Mouse (Mus musculus): ENCODE measurements around the gene Cbfa2t2. TPM values are rescaled to one million over a fixed set of nuclear protein-coding genes. Genes with fewer than 3 reads are reported as not detected.

The Cbfa2t2 gene
- total and polyA plus RNA-seq, 2 experiments: 4.3 to 7.3 TPM

DNA sequence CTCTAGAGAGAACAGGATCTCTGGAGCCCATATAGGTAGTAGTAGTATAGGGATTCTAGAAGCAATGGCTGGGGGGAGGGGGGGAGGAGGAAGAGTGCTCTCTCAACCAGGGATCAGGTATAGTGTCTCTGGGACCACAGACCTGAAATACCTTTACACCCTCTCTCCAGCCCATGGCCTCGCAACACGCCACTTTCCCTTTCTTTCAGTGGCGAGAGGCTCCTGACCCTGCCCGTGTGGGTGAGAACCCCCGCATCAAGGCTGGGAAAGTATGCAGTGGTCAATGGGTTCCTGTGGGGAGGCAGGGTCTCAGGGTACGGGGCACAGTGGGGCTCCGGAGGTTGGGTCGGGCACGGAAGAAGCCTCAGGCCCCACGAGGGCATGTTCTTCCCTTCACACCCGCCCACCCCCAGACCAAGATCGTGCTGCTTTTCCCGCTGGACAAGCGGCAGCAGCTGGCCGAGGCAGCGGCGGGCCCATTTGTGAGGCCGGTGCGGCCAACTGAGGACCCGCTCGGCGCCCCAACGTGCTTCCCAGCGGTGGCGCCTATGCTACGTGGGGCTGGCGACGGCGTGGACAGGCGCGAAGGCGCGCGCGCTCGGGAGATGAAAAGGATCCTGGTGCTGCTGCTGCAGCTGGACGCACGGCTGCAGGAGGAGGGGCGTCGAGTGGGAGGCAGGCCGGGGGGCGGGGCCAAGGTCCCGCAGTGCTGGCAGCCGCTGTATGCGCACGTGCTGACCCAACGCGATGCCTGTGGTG is 113.0 kb downstream of the Cbfa2t2 start:
- Histone ChIP-seq H3K36me3 (ENCODE audit: control insufficient read depth, insufficient read depth, low read length) (no peaks in the 10 kb centered on the region), H3K79me2 (ENCODE audit: control insufficient read depth, insufficient read depth, low read length) (no peaks in the 10 kb centered on the region), H3K4me1 (ENCODE audit: control insufficient read depth, insufficient read depth, low read length) (peaks cover 5% of the 10 kb centered on the region), H3K9ac (ENCODE audit: low read depth, low read length) (peak overlapping the region; percentile 47), H3K27ac (replicated peaks; ENCODE audit: insufficient read depth, low read depth, low read length) (no peak overlapping the region), H3K27me3 (ENCODE audit: control insufficient read depth, insufficient read depth, low read length) (peaks cover 9% of the 10 kb centered on the region), H3K4me3 (ENCODE audit: insufficient read depth, low read depth, low read length) (peak overlapping the region; percentile 49; the same call in 1 of the 2 replicates)
- TF ChIP-seq CTCF (IDR thresholded peaks at IDR 0.05; ENCODE audit: low read depth, low read length) (no peak), POLR2A (IDR thresholded peaks at IDR 0.05; ENCODE audit: extremely low read depth, insufficient read depth, low read length) (no peak)
- peak; percentile 20 for DNase-seq (ENCODE audit: extremely low read depth, low read depth, low spot score)
- 5% methylated on average over 48 of the region's 48 CpGs for WGBS

DNA sequence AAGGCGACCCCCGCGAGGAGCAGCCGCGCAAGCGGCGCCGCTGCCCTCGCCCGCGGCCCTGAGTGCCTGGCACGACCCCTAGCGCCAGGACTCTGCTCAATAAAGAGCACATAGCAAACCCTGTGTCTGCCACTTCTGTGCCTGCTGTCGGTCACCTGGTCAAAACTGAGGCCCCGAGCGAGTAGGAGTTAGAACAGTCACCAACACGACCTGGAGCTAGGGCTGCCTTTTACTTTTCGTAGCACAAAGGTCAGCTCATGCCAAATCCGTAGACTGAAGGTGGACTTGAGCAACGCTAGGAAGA is 113.6 kb downstream of the Cbfa2t2 start:
- H3K4me1 ChIP-seq (ENCODE audit: control insufficient read depth, insufficient read depth, low read length): peaks cover 5% of the 10 kb centered on the region
- no peak for TF ChIP-seq POLR2A (IDR thresholded peaks at IDR 0.05; ENCODE audit: extremely low read depth, insufficient read depth, low read length)
- TF ChIP-seq CTCF (IDR thresholded peaks at IDR 0.05; ENCODE audit: low read depth, low read length): no peak
- no peak overlapping the region; the same call in 1 of the 2 replicates for H3K9ac ChIP-seq (ENCODE audit: low read depth, low read length)
- peak overlapping the region; percentile 49; the same call in 1 of the 2 replicates for H3K4me3 ChIP-seq (ENCODE audit: insufficient read depth, low read depth, low read length)
- WGBS: 16% methylated on average over 20 of the region's 20 CpGs
- H3K27me3 ChIP-seq (ENCODE audit: control insufficient read depth, insufficient read depth, low read length): peaks cover 9% of the 10 kb centered on the region
- no peaks in the 10 kb centered on the region for H3K79me2 ChIP-seq (ENCODE audit: control insufficient read depth, insufficient read depth, low read length)
- H3K27ac ChIP-seq (replicated peaks; ENCODE audit: insufficient read depth, low read depth, low read length): no peak overlapping the region
- DNase-seq (ENCODE audit: extremely low read depth, low read depth, low spot score): no peak
- no peaks in the 10 kb centered on the region for H3K36me3 ChIP-seq (ENCODE audit: control insufficient read depth, insufficient read depth, low read length)

DNA sequence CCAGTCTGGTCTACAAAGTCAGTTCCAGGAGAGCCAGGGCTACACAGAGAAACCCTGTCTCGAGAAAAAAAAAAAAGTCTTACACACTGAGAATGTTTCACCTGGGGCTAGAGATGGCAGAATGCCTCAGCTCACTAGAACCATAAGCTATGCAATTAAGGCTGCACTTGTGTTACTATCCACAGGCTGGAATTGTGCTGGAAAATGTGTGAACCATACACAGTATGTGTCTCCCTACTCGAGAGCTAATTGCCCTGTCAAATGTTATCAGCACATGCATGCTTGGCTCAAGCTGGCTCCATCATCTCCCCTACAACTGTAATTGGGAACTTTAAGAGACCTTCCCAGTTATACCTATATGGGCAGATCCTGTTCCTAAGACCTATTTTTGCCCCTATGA is 114.7 kb downstream of the Cbfa2t2 start:
- WGBS: 81% methylated on average over 2 of the region's 2 CpGs
- Histone ChIP-seq H3K4me3 (ENCODE audit: insufficient read depth, low read depth, low read length) (no peak overlapping the region), H3K4me1 (ENCODE audit: control insufficient read depth, insufficient read depth, low read length) (peaks cover 5% of the 10 kb centered on the region), H3K27ac (replicated peaks; ENCODE audit: insufficient read depth, low read depth, low read length) (no peak overlapping the region), H3K9ac (ENCODE audit: low read depth, low read length) (no peak overlapping the region), H3K36me3 (ENCODE audit: control insufficient read depth, insufficient read depth, low read length) (no peaks in the 10 kb centered on the region), H3K79me2 (ENCODE audit: control insufficient read depth, insufficient read depth, low read length) (no peaks in the 10 kb centered on the region), H3K27me3 (ENCODE audit: control insufficient read depth, insufficient read depth, low read length) (peaks cover 9% of the 10 kb centered on the region)
- DNase-seq (ENCODE audit: extremely low read depth, low read depth, low spot score): no peak
- TF ChIP-seq CTCF (IDR thresholded peaks at IDR 0.05; ENCODE audit: low read depth, low read length) (no peak), POLR2A (IDR thresholded peaks at IDR 0.05; ENCODE audit: extremely low read depth, insufficient read depth, low read length) (no peak)

DNA sequence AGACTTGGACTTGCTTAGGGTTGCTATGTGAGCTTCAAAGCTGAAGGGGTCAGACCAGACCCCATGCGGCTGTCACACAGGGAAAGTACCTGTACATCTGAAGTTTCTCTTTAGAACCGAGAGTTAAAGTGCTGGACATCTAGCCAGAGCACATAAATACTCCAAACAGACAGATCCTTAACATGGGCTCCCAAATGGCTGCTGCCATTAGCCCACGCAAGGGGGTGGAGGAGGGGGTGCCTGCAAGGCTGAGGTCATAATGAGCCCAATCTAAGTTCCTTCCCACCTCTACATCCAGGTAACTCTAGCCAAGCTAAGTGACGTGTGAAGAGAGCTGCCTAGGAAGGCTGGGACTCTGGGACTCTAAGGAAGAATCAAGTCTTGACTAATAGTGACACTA is 115.2 kb downstream of the Cbfa2t2 start, which contains the start of gene Actl10:
Actl10 (plus strand) TSS at position 301 of the 400 bp plus-strand sequence.
- DNase-seq (ENCODE audit: extremely low read depth, low read depth, low spot score): no peak
- WGBS: 90% methylated on average over 4 of the region's 4 CpGs
- H3K27ac ChIP-seq (replicated peaks; ENCODE audit: insufficient read depth, low read depth, low read length): no peak within 1 kb of the TSS
- peaks cover 9% of the 10 kb centered on the region for H3K27me3 ChIP-seq (ENCODE audit: control insufficient read depth, insufficient read depth, low read length)
- peaks cover 5% of the 10 kb centered on the region for H3K4me1 ChIP-seq (ENCODE audit: control insufficient read depth, insufficient read depth, low read length)
- peak within 1 kb of the TSS; percentile 37; the same call in 1 of the 2 replicates for H3K4me3 ChIP-seq (ENCODE audit: insufficient read depth, low read depth, low read length)
- no peaks in the 10 kb centered on the region for H3K36me3 ChIP-seq (ENCODE audit: control insufficient read depth, insufficient read depth, low read length)
- TF ChIP-seq CTCF (IDR thresholded peaks at IDR 0.05; ENCODE audit: low read depth, low read length) (no peak), POLR2A (IDR thresholded peaks at IDR 0.05; ENCODE audit: extremely low read depth, insufficient read depth, low read length) (no peak)
- H3K9ac ChIP-seq (ENCODE audit: low read depth, low read length): no peak within 1 kb of the TSS
- no peaks in the 10 kb centered on the region for H3K79me2 ChIP-seq (ENCODE audit: control insufficient read depth, insufficient read depth, low read length)

DNA sequence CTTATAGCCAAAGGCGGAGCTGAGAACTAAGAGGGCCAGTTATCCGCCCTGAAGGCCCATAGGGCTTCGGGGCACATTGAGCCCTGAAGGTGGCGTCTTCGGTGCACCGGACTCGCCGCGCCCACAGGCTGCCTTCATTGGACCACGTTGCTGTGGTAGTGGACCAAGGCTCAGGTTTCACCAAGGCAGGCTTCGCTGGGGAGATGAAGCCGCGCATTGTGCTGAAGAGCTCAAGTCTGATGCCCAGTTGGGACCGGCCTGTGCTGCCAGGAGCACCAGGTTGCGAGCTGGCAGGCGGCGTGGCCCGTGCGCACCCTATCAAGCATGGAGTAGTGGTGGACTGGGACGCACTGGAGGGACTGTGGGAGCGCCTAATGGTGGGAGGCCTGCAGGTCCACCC is 115.6 kb downstream of the Cbfa2t2 start:
- H3K9ac ChIP-seq (ENCODE audit: low read depth, low read length): no peak overlapping the region
- no peaks in the 10 kb centered on the region for H3K79me2 ChIP-seq (ENCODE audit: control insufficient read depth, insufficient read depth, low read length)
- H3K4me3 ChIP-seq (ENCODE audit: insufficient read depth, low read depth, low read length): no peak overlapping the region; the same call in 1 of the 2 replicates
- H3K36me3 ChIP-seq (ENCODE audit: control insufficient read depth, insufficient read depth, low read length): no peaks in the 10 kb centered on the region
- H3K27me3 ChIP-seq (ENCODE audit: control insufficient read depth, insufficient read depth, low read length): peaks cover 9% of the 10 kb centered on the region
- DNase-seq (ENCODE audit: extremely low read depth, low read depth, low spot score): no peak
- no peak overlapping the region for H3K27ac ChIP-seq (replicated peaks; ENCODE audit: insufficient read depth, low read depth, low read length)
- WGBS: 48% methylated on average over 21 of the region's 21 CpGs
- peaks cover 5% of the 10 kb centered on the region for H3K4me1 ChIP-seq (ENCODE audit: control insufficient read depth, insufficient read depth, low read length)
- TF ChIP-seq CTCF (IDR thresholded peaks at IDR 0.05; ENCODE audit: low read depth, low read length) (no peak), POLR2A (IDR thresholded peaks at IDR 0.05; ENCODE audit: extremely low read depth, insufficient read depth, low read length) (no peak)

DNA sequence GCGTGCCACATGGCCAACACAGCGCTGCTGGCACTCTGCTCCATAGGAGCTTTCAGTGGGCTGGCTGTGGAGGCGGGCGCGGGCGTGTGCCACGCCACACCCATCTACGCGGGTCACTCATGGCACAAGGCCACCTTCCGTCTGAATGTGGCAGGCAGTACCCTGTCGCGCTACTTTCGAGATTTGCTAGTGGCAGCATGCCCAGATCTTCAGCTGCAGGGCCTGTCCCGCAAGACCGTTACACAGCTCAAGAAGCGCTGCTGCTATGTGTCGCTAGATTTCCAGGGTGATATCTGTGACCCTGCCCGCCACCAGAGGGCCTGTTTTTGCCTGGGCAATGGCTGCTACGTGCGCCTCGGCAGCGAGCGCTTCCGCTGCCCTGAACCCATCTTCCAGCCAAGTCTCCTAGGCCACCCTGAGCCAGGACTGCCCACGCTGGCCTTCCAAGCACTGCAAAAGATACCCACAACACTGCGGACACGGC is 116.2 kb downstream of the Cbfa2t2 start:
- DNase-seq (ENCODE audit: extremely low read depth, low read depth, low spot score): peak; percentile 58
- no peaks in the 10 kb centered on the region for H3K36me3 ChIP-seq (ENCODE audit: control insufficient read depth, insufficient read depth, low read length)
- peak overlapping the region; percentile 37; the same call in 1 of the 2 replicates for H3K4me3 ChIP-seq (ENCODE audit: insufficient read depth, low read depth, low read length)
- no peak for TF ChIP-seq POLR2A (IDR thresholded peaks at IDR 0.05; ENCODE audit: extremely low read depth, insufficient read depth, low read length)
- TF ChIP-seq CTCF (IDR thresholded peaks at IDR 0.05; ENCODE audit: low read depth, low read length): peak; percentile 86
- no peak overlapping the region for H3K27ac ChIP-seq (replicated peaks; ENCODE audit: insufficient read depth, low read depth, low read length)
- H3K27me3 ChIP-seq (ENCODE audit: control insufficient read depth, insufficient read depth, low read length): peaks cover 9% of the 10 kb centered on the region
- H3K4me1 ChIP-seq (ENCODE audit: control insufficient read depth, insufficient read depth, low read length): peaks cover 5% of the 10 kb centered on the region
- 17% methylated on average over 27 of the region's 27 CpGs for WGBS
- no peak overlapping the region for H3K9ac ChIP-seq (ENCODE audit: low read depth, low read length)
- H3K79me2 ChIP-seq (ENCODE audit: control insufficient read depth, insufficient read depth, low read length): no peaks in the 10 kb centered on the region

All from liver, adult 2 months (tissue).